Mouse (Mus musculus) midbrain, embryonic 10.5 days (tissue): ENCODE measurements around the gene AI597479. TPM values are rescaled to one million over a fixed set of nuclear protein-coding genes. Genes with fewer than 3 reads are reported as not detected.
A peak's percentile ranks its signal among the peaks of the same experiment; 100 is the strongest.
"Not testable (repeated sequence)": the region's sequence is repeated elsewhere in the genome, so short reads cannot be mapped to it uniquely, and the experiment has no call there.

Source experiments
- DNase-seq: peaks from one replicate; pipeline ENCODE4 v3.0.0-alpha.2; 2017; ENCODE audit warnings: low spot score
- H3K27ac ChIP-seq: fragments of 300-500 bp; sonication (generic); replicated peaks from 2 replicates; pipeline ENCODE4 v1.5.1; 2016; ENCODE audit warnings: mild to moderate bottlenecking
- H3K27me3 ChIP-seq: fragments of 300-500 bp; sonication (generic); 2 replicates; pipeline ENCODE4 v1.6.1; 2016; ENCODE audit warnings: low read depth, mild to moderate bottlenecking; ENCODE audit not compliant: poor library complexity, severe bottlenecking
- H3K36me3 ChIP-seq: fragments of 300-500 bp; sonication (generic); 2 replicates; pipeline ENCODE4 v1.6.1; 2016; ENCODE audit warnings: mild to moderate bottlenecking, moderate library complexity
- H3K4me1 ChIP-seq: fragments of 300-500 bp; sonication (generic); 2 replicates; pipeline ENCODE4 v1.6.1; 2016
- H3K4me3 ChIP-seq: fragments of 300-500 bp; sonication (generic); 2 replicates; pipeline ENCODE4 v1.5.1; 2016; ENCODE audit warnings: mild to moderate bottlenecking, moderate library complexity
- H3K9me3 ChIP-seq: fragments of 300-500 bp; sonication (generic); replicated peaks from 2 replicates; pipeline ENCODE4 v1.6.1; 2016; ENCODE audit warnings: mild to moderate bottlenecking
- WGBS: fragments of 180-500 bp; shearing (Covaris S2); methylation state at CpG from one replicate; pipeline ENCODE4 v1.1.7; 2016; 5-methylcytosine and 5-hydroxymethylcytosine counted together
- polyA plus RNA-seq: library from polyadenylated mRNA; unstranded; fragments of >200 nt; fragmentation: Nextera tagmentation; extraction: Ambion mirVana; gene quantifications from 2 replicates; pipeline ENCODE4 v1.2.1, GENCODE M21; 2016

The AI597479 gene
- polyA plus RNA-seq, 1 experiment from 2014 or later: 41.3 TPM

DNA sequence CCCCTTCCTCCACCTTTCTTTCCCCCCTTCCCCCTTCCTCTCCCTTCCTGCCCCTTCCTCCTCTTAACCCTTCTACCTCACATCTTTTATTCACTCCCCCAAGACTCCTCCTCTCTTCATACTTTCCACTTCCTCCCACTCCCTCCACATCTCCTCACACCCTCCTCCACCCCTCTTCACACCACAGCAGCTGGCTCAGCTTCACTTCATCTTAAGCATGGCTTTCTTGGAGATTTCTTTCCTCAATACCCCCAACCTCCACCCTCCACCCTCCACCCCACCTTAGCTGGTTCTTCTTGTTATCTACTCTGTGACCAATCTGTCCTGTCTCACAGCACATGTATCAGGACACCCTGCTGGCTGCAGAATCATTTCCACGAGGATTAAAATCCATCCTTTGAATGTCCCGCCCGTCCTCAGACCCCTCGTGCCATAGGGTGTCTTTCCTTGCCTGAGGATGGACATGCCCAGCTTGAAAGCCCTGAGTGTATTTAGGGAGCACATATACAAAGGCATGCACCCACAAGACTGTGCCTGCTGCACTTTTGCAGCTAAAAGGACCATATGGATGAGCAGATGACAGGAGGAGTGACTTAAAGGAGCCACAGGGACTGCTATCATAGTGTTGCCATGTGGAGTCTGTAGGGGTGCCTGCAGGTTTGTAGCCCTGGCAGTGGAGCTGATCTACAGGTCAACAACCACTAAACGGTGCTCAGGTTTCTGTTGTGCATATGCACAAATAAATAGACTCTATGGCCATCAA is 31.9 kb downstream of the AI597479 start:
- no peak for DNase-seq
- Histone ChIP-seq H3K4me1 (no peaks in the 10 kb centered on the region), H3K36me3 (no peaks in the 10 kb centered on the region), H3K27me3 (no peaks in the 10 kb centered on the region), H3K27ac (no peak overlapping the region), H3K9me3 (no peaks in the 10 kb centered on the region), H3K4me3 (no peak overlapping the region)
- 82% methylated on average over 5 of the region's 5 CpGs for WGBS

DNA sequence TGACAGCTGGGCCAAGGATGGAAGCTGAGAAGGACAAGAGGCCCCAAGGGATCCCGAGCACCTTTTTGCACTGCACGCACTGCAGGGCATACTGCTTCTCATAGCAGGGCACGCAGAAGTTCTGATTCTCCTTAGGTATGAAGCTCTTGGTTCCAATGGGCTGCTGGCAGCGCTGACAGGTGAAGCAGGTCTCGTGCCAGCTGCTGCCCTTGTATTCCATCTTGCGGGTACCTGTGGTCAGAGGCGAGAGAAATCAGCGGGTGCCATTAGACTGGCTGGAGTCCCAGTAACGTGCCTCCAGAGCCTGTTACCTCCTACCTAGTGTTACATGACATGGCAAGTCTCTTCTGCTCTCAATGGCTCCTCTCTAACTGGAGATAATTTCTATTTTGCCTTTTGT is 33.1 kb downstream of the AI597479 start:
- no peak overlapping the region for H3K4me3 ChIP-seq
- DNase-seq: no peak
- 91% methylated on average over 9 of the region's 9 CpGs for WGBS
- no peak overlapping the region for H3K27ac ChIP-seq
- H3K36me3 ChIP-seq: no peaks in the 10 kb centered on the region
- no peaks in the 10 kb centered on the region for H3K27me3 ChIP-seq
- no peaks in the 10 kb centered on the region for H3K4me1 ChIP-seq
- no peaks in the 10 kb centered on the region for H3K9me3 ChIP-seq

DNA sequence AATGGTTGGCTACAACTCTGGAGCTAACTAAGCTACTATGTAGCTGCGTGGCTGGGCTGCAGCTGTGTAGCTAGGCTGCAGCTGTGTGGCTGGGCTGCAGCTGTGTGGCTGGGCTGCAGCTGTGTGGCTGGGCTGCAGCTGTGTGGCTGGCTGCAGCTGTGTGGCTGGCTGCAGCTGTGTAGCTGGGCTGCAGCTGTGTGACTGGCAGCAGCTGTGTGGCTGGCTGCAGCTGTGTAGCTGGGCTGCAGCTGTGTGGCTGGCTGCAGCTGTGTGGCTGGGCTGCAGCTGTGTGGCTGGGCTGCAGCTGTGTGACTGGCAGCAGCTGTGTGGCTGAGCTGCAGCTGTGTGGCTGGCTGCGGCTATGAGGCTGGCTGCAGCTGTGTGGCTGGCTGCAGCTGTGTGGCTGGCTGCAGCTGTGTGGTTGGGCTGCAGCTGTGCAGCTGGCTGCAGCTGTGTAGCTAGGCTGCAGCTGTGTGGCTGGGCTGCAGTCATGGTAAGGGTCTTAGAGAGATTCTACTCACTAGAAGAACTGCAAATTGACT is 38.0 kb downstream of the AI597479 start:
- 79% methylated on average over 2 of the region's 2 CpGs for WGBS
- H3K9me3 ChIP-seq, H3K4me3 ChIP-seq, H3K4me1 ChIP-seq, DNase-seq, H3K36me3 ChIP-seq, H3K27ac ChIP-seq, H3K27me3 ChIP-seq: not testable (repeated sequence)

DNA sequence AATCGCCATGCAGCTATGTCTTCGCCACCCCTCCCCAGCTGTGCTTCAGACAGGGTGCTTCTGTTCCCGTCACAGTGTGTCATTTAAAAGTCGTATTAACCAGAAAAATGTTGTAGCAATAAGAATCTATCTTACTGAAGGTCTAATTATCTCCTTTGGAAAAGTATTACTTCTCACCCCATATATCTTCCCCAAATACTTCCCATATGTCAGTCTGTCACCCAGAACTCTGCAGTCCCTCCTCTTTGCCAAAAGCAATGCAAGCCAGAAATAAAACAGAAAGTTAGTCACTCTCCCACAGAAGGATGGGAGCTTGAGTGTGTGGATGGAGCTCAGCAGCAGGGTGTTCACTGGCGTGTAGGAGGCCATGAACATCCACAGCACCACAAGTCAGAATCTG is 38.8 kb downstream of the AI597479 start:
- no peak for DNase-seq
- H3K36me3 ChIP-seq: no peaks in the 10 kb centered on the region
- H3K4me3 ChIP-seq: no peak overlapping the region
- 90% methylated on average over 5 of the region's 5 CpGs for WGBS
- H3K9me3 ChIP-seq: no peaks in the 10 kb centered on the region
- no peaks in the 10 kb centered on the region for H3K4me1 ChIP-seq
- H3K27ac ChIP-seq: no peak overlapping the region
- no peaks in the 10 kb centered on the region for H3K27me3 ChIP-seq

DNA sequence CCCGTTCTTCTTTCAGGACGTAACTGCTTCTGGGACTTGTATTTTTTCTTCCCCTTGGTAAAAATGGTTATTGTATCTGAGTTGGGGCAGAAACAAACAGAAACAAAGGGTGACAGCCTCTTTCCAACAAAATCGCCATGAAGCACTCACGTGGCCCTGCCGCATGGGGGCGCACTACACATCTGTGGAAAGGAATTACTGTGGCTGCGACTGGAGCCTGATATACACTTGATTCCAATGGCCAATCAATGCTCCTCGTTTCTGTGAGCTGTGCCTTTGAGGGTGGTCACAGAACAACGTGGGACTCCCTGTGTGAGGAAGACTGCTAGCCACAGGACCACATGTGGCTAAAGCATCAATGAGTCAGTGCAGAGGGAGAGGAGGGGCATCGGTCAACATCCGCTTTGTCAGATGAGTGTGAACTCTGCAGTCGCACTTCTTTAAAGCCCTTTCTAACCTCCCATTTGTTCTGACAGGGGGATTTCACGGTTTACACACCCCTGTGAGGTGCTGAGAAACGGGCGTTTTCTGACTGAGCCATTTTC is 39.8 kb downstream of the AI597479 start:
- no peaks in the 10 kb centered on the region for H3K9me3 ChIP-seq
- H3K36me3 ChIP-seq: no peaks in the 10 kb centered on the region
- DNase-seq: no peak
- 78% methylated on average over 15 of the region's 15 CpGs for WGBS
- H3K27me3 ChIP-seq: no peaks in the 10 kb centered on the region
- H3K27ac ChIP-seq: no peak overlapping the region
- H3K4me1 ChIP-seq: no peaks in the 10 kb centered on the region
- no peak overlapping the region for H3K4me3 ChIP-seq

DNA sequence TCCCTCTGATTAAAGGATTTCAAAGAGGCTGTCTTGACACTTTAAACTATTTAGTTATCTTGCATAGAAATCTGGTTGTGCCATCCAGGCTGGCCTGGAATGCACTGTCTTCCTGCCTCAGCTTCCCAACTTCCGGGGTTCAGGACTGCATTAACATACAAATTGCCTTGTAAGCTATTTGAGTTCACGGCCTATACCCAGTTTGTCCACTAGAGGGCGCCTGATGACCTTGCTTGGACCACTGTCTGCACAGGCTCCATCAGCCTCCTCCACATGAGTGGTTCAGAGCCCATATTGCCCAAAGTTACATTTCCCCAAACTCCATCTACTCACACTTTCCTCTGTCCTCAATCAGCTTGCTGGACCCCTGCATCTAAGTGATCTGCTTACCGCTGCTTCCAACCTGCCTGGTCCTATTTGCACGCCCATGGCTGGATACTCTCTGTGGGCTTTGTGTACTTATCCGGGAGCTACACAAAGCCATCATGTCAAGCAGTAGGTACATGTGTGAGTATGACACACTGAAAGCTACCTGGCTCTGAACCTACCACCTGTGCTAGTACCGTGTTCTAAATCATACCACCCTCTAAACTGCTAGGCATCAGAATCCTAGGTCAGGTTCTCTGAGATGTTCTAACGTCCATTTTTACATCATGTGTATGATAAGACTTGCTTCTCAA is 41.2 kb downstream of the AI597479 start:
- no peaks in the 10 kb centered on the region for H3K36me3 ChIP-seq
- 55% methylated on average over 8 of the region's 8 CpGs for WGBS
- H3K27me3 ChIP-seq: no peaks in the 10 kb centered on the region
- H3K4me3 ChIP-seq: no peak overlapping the region
- no peaks in the 10 kb centered on the region for H3K9me3 ChIP-seq
- DNase-seq: peak; percentile 92
- H3K4me1 ChIP-seq: no peaks in the 10 kb centered on the region
- H3K27ac ChIP-seq: no peak overlapping the region

DNA sequence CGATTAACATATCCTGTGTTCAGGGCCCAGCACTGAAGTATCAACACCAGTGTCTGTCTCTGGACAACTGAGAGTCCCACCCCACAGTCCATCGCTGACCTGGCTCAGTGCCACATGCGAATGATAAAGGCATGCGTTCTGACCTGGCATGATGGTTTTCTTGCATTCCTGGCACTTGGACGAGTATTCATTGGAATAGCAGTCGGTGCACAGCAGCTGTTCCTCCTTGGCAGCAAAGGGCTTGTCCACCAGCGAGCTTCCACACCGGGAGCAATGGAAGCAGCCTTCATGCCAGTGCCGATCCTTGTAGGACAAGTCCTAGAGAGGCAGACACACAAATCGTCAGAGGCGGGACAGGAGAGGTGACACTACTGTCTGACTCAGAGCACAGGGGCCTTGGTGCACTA is 43.0 kb downstream of the AI597479 start:
- WGBS: 90% methylated on average over 11 of the region's 11 CpGs
- H3K4me3 ChIP-seq: no peak overlapping the region
- no peaks in the 10 kb centered on the region for H3K27me3 ChIP-seq
- no peaks in the 10 kb centered on the region for H3K36me3 ChIP-seq
- H3K27ac ChIP-seq: no peak overlapping the region
- no peak for DNase-seq
- no peaks in the 10 kb centered on the region for H3K4me1 ChIP-seq
- no peaks in the 10 kb centered on the region for H3K9me3 ChIP-seq

DNA sequence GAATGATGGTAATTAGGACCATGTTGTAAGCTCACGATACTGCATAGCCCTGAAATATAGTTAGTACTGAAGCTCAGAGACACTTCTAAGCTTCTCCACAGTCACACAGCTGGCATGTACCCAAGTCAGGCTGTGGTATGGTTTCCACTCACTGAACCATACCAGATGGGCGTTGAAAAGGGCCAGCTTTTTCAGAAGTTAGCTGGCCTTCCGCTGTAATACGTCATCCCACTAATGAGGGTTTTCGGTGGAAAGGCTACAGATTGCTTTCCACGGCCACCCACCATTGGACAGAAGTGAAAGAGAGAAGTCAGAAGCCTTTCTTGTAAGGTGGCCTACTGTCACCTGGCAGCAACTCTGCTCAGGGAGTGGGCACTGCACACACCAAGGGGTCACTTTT is 44.3 kb downstream of the AI597479 start:
- Histone ChIP-seq H3K27me3 (no peaks in the 10 kb centered on the region), H3K4me3 (no peak overlapping the region), H3K36me3 (no peaks in the 10 kb centered on the region), H3K9me3 (no peaks in the 10 kb centered on the region), H3K4me1 (no peaks in the 10 kb centered on the region), H3K27ac (no peak overlapping the region)
- 94% methylated on average over 6 of the region's 6 CpGs for WGBS
- DNase-seq: no peak

DNA sequence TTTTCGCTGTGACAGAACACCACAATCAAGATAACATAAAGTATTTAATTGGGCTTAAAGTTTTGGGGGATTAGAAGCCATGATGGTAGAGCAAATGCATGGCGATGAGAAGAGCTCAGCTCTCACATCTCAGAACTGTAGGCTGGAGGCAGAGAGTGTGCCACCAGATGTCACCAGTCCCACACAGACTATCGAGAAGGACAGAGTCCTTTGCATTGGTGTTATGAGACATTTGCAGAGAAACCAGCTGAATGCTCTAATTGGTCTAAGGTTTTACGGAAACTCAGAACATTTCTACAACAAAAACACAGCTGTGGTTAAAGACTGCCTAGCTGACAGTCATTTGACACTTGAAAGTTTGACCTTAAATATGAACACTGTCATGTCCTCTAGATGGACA is 44.8 kb downstream of the AI597479 start:
- Histone ChIP-seq H3K4me3 (no peak overlapping the region), H3K27ac (no peak overlapping the region), H3K9me3 (no peaks in the 10 kb centered on the region), H3K36me3 (no peaks in the 10 kb centered on the region), H3K27me3 (no peaks in the 10 kb centered on the region), H3K4me1 (no peaks in the 10 kb centered on the region)
- DNase-seq: no peak
- WGBS: 96% methylated on average over 4 of the region's 4 CpGs

DNA sequence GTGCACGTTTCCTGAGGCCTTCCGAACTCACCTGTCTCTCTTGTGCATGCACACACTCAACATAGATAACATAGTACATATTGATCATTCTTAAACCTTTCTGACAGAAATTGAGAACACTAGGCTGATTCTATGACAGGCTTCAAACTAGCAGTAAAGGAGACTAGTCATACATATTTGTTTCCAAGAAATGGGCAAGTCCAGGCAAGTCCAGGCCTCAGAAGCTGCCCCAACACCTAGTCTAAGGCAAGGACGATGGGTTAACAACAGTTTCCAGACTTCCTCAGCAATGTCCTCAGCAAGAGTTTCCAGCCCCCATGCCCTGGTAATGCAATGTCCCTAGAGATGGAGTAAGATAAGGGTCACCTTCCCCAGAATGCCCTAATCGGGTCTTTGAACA is 45.3 kb downstream of the AI597479 start:
- Histone ChIP-seq H3K36me3 (no peaks in the 10 kb centered on the region), H3K4me3 (no peak overlapping the region), H3K9me3 (no peaks in the 10 kb centered on the region), H3K27ac (no peak overlapping the region), H3K27me3 (no peaks in the 10 kb centered on the region), H3K4me1 (no peaks in the 10 kb centered on the region)
- 92% methylated on average over 4 of the region's 4 CpGs for WGBS
- no peak for DNase-seq

DNA sequence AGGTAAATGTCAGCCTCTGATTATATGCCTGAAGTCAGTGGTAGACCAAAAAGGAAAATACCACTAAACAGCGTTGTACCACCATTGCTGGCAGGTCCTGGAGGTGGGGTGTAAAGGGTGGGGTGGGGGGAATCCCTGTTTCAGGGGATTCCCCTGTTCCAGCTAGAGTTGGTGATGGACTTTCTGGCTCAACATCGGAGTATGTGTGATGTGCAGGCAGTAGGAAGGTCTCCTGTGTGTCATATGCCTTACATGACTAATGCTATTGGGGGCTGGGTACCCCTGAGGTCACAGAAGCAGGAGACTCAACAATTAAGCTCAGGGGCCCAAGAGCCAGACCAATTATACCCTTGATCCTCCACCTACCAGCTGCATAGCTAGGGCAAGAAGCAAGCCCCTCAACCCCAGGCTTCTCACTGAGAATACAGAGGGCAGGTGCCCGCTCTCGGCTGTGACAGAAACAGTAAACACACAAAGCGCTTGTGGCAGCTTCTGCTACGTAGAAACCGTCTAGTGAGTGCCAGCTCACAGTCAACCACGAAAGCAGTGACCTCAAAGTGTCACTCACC is 45.9 kb downstream of the AI597479 start:
- Histone ChIP-seq H3K9me3 (no peaks in the 10 kb centered on the region), H3K27ac (no peak overlapping the region), H3K36me3 (no peaks in the 10 kb centered on the region), H3K4me3 (no peak overlapping the region), H3K4me1 (no peaks in the 10 kb centered on the region), H3K27me3 (no peaks in the 10 kb centered on the region)
- 91% methylated on average over 8 of the region's 8 CpGs for WGBS
- no peak for DNase-seq

DNA sequence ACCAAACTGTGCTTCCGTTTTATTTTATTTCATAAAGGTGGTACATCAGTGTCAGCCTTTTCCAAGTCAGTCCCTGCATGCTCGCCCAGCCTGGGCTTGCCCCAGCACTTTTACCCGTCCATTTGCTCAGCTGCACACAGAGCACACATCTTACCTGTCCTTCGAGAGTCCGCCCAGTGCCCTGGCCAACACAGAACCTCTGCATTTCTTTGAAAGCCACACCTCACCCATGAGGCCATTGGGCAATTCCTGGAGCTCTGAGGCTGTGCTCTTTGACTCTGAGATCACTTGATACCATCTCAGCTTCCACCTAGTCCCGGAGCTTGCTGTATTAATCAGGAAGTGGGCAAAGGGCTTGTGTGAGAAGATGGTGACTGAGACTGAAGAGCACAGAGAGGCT is 46.9 kb downstream of the AI597479 start:
- H3K4me3 ChIP-seq: no peak overlapping the region
- no peak for DNase-seq
- no peaks in the 10 kb centered on the region for H3K27me3 ChIP-seq
- 87% methylated on average over 6 of the region's 6 CpGs for WGBS
- H3K4me1 ChIP-seq: no peaks in the 10 kb centered on the region
- H3K9me3 ChIP-seq: no peaks in the 10 kb centered on the region
- no peaks in the 10 kb centered on the region for H3K36me3 ChIP-seq
- no peak overlapping the region for H3K27ac ChIP-seq

DNA sequence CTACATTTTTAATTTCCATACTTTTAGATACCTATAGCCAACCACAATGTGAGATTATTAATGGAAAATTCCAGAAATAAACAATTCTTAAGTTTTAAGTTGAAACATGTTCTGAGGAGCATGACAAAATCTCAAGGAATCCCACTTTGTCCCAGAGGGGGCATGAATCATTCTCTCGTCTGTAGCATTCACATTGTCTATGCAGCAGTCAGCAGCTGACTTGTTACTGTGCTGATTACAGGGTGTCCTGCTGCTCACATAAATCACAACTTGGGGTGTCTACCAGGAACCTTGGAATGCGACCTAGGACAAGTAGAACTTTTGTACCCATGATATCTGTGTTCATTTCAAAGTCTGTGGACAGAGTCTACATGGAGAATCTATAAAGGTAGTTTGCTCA is 49.0 kb downstream of the AI597479 start:
- H3K27me3 ChIP-seq: no peaks in the 10 kb centered on the region
- 88% methylated on average over 2 of the region's 2 CpGs for WGBS
- no peak overlapping the region for H3K27ac ChIP-seq
- DNase-seq: no peak
- no peak overlapping the region for H3K4me3 ChIP-seq
- no peaks in the 10 kb centered on the region for H3K36me3 ChIP-seq
- H3K9me3 ChIP-seq: no peaks in the 10 kb centered on the region
- H3K4me1 ChIP-seq: no peaks in the 10 kb centered on the region
